Mouse (Mus musculus): ENCODE results near the gene Irgm2.

DNA sequence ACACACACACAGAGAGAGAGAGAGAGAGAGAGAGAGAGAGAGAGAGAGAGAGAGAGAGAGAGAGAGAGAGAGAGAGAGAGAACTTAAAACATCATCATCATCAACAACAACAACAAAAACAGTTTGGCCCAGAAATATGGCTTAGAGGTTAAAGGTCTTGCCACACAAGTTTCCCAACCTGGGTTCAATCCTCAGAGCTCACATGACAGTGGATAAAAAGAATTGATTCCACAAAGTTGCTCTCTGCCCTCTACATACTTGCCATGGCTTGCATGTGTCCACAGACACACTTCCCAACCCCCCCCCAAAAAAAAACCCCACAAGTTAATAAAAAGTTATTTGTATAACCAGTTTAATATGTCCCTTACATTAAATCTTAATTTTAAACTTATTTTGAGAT, 27.0 kb downstream of the Irgm2 start:
- TF ChIP-seq ZC3H11A (IDR thresholded peaks at IDR 0.05; ENCODE audit: borderline replicate concordance, low read depth, low read length), result no peak
- no peak for TF ChIP-seq CHD2 (IDR thresholded peaks at IDR 0.05; ENCODE audit: low read depth, low read length)
- TF ChIP-seq HCFC1 (IDR thresholded peaks at IDR 0.05; ENCODE audit: borderline replicate concordance, insufficient read depth, low read length), result no peak
- TF ChIP-seq ZNF384 (IDR thresholded peaks at IDR 0.05; ENCODE audit: low read depth, low read length), result no peak
